Mouse (Mus musculus): ENCODE measurements at regions not wholly inside any gene's neighbourhood (a gene's known extent, or its start where the extent isn't known, plus 50 kb on each side); places are given as distances from the start of the nearest gene placed in this dataset.
A peak's percentile ranks its signal among the peaks of the same experiment; 100 is the strongest.

DNA sequence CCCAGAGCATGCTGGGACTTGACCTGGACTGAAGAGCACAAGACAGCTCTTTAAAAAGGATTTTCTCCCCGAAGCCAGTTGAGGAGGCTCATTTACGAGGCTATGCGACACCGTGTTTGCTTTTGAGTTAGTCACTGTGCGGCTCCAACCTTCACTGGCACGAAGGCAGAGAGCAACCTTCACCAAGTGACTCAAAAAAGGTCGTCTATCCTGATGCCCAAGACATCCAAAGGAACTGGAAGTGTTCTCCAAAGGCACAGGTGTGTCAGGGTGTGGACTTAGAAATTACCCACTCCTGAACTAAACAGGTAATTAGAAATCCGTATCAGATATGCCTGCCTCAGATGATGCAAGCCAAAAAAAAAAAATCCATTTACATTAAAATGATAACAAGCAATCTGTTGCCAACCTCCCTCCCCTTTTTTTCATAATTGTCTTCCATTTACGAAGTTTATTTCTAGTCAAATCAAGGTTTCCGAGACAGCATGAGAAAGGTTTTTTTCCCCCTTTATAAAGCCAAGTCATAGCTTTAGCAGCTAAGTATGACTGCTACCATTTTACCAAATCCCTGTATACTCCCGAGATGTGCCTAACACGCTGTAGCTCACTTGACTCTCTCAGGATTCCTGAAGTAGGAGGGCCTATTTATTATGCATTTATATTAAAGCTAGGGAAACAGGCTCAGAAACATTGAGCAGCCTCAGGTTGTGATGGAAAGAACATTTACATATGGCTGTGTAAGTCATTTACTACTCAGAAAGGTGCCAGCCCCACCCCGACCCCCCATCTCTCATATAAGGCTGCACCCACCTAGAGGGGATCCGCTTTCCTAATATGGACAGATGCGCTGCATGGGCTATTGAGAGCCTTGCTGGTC is 110.3 kb upstream of the Cpm start:
- ATAC-seq (ENCODE audit: low FRiP score), result no peak
- WGBS, result 63% methylated on average over 15 of the region's 15 CpGs
- H3K4me2 ChIP-seq (ENCODE audit: low read depth, low read length, poor library complexity, severe bottlenecking), result no peak overlapping the region
- no peaks in the 10 kb centered on the region for H3K9me3 ChIP-seq (ENCODE audit: low read length)
- no peak for DNase-seq (ENCODE audit: low spot score)
- H3K4me1 ChIP-seq (ENCODE audit: insufficient read depth, low read length), result no peaks in the 10 kb centered on the region
- no peak overlapping the region for H3K9ac ChIP-seq (replicated peaks; ENCODE audit: low read length, poor library complexity, severe bottlenecking)
- H3K27ac ChIP-seq (ENCODE audit: low read depth, low read length), result no peak overlapping the region
- H3K27me3 ChIP-seq (ENCODE audit: insufficient read depth, low read length), result no peaks in the 10 kb centered on the region
- TF ChIP-seq CTCF (IDR thresholded peaks at IDR 0.05), result no peak
- H3K36me3 ChIP-seq (ENCODE audit: insufficient read depth, low read length), result no peaks in the 10 kb centered on the region
- H3K4me3 ChIP-seq (ENCODE audit: low read depth, low read length), result no peak overlapping the region

DNA sequence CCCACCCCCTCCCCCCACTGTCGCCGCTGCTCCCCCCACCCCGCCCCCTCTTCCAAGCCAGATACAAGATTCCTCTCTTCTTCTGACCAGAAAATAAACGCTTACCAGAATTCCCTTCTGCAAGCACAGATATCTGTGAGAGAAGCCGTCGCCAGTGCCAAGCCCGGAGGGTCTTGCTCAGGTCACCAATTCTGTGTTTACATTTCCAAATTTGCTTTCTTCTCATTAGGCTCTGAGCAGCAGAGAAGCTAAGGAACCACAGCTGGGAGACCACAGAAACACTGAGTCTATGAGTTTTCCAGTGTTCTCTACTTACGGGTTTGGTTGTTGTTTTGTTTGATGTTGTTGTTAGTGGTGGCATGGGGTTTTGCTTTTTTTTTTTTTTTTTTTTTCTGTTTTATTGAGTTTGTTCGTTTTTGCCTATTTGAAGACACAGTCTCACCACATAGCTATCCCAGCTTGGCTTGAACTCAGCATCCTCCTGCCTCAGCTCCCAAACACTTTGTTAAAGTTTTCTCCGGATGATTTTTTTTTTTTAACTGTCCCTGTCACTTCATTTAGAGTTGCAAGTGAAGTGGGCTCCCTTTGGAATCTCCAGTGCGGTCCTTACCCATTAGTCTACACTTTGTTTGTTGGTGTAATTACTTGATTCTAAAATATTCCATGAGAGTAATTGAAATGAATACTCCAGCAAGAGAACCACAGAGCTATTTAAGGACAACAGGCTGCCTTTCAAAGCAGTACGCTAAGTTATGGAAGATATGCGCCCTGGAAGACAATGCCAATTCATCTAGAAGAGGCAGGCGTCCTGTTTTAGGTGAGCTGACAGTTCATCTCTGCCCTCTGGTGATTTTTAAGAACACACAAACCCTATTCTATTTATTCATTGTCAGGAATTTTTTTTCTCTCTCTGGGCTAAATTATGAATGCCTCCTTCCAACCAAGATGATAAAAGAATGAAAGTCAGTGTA is 111.2 kb upstream of the Cpm start:
- Histone ChIP-seq H3K27ac (ENCODE audit: low read depth, low read length) (no peak overlapping the region), H3K4me3 (ENCODE audit: low read depth, low read length) (no peak overlapping the region), H3K4me1 (ENCODE audit: insufficient read depth, low read length) (no peaks in the 10 kb centered on the region), H3K9ac (replicated peaks; ENCODE audit: low read length, poor library complexity, severe bottlenecking) (no peak overlapping the region), H3K27me3 (ENCODE audit: insufficient read depth, low read length) (no peaks in the 10 kb centered on the region), H3K36me3 (ENCODE audit: insufficient read depth, low read length) (no peaks in the 10 kb centered on the region), H3K4me2 (ENCODE audit: low read depth, low read length, poor library complexity, severe bottlenecking) (no peak overlapping the region), H3K9me3 (ENCODE audit: low read length) (no peaks in the 10 kb centered on the region)
- no peak for DNase-seq (ENCODE audit: low spot score)
- no peak for ATAC-seq (ENCODE audit: low FRiP score)
- no peak for TF ChIP-seq CTCF (IDR thresholded peaks at IDR 0.05)
- WGBS, result 65% methylated on average over 14 of the region's 14 CpGs

DNA sequence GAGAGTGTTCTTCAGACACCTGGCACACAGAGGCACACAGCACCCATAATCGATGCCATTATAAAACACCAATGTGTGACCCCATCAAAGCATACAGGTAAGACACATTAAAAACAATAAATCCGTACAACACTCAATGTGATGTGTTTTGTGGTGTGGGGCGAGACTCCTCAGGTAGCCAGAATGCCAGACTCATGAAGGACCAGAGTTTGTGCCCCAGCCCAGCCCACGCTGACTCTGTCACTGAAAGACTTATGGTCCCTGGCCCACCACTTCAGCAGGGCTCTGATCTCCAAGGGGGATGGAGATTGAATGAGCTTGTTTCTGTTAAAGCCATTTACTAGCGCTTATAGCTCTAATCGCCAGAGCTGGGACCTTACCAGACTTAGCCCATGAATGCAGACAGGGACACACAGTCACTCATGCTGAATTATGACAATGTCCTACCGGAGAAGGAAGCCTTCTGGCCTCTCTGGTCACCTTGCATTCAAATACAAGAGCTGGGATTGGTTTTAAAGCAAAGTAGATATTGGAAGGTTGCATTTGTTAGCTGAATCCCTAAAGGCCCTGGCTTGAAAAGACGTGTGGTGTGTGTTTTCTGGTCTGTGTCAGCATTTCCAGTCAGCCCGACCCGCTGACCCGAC is 112.1 kb upstream of the Cpm start:
- H3K9me3 ChIP-seq (ENCODE audit: low read length), result no peaks in the 10 kb centered on the region
- H3K27me3 ChIP-seq (ENCODE audit: insufficient read depth, low read length), result no peaks in the 10 kb centered on the region
- no peak for ATAC-seq (ENCODE audit: low FRiP score)
- no peak overlapping the region for H3K4me2 ChIP-seq (ENCODE audit: low read depth, low read length, poor library complexity, severe bottlenecking)
- no peaks in the 10 kb centered on the region for H3K4me1 ChIP-seq (ENCODE audit: insufficient read depth, low read length)
- H3K27ac ChIP-seq (ENCODE audit: low read depth, low read length), result no peak overlapping the region
- DNase-seq (ENCODE audit: low spot score), result no peak
- WGBS, result 65% methylated on average over 11 of the region's 11 CpGs
- H3K4me3 ChIP-seq (ENCODE audit: low read depth, low read length), result no peak overlapping the region
- no peaks in the 10 kb centered on the region for H3K36me3 ChIP-seq (ENCODE audit: insufficient read depth, low read length)
- no peak for TF ChIP-seq CTCF (IDR thresholded peaks at IDR 0.05)
- no peak overlapping the region for H3K9ac ChIP-seq (replicated peaks; ENCODE audit: low read length, poor library complexity, severe bottlenecking)

DNA sequence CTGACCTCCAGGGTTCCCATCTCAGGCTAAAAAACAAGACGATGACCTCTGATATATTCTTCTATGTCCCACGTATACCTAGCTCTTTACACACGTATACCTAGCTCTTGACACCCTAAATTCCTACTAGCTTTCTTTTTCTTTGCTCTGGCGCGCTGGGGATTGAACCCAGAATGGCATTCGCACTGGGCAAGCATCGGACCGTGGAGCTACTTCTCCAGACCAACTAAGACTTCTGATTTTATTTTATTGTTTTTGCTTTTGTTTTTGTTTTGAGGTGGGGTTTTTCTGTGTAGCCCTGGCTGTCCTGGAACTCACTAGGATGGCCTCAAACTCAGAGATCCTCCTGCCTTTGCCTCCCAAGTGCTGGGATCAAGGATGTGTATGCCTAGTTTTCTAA is 112.8 kb upstream of the Cpm start:
- H3K36me3 ChIP-seq (ENCODE audit: insufficient read depth, low read length), result no peaks in the 10 kb centered on the region
- TF ChIP-seq CTCF (IDR thresholded peaks at IDR 0.05), result no peak
- DNase-seq (ENCODE audit: low spot score), result no peak
- no peak overlapping the region for H3K4me3 ChIP-seq (ENCODE audit: low read depth, low read length)
- no peaks in the 10 kb centered on the region for H3K4me1 ChIP-seq (ENCODE audit: insufficient read depth, low read length)
- no peak overlapping the region for H3K9ac ChIP-seq (replicated peaks; ENCODE audit: low read length, poor library complexity, severe bottlenecking)
- H3K9me3 ChIP-seq (ENCODE audit: low read length), result no peaks in the 10 kb centered on the region
- no peak overlapping the region for H3K27ac ChIP-seq (ENCODE audit: low read depth, low read length)
- no peak overlapping the region for H3K4me2 ChIP-seq (ENCODE audit: low read depth, low read length, poor library complexity, severe bottlenecking)
- ATAC-seq (ENCODE audit: low FRiP score), result no peak
- H3K27me3 ChIP-seq (ENCODE audit: insufficient read depth, low read length), result no peaks in the 10 kb centered on the region
- WGBS, result 93% methylated on average over 8 of the region's 8 CpGs

DNA sequence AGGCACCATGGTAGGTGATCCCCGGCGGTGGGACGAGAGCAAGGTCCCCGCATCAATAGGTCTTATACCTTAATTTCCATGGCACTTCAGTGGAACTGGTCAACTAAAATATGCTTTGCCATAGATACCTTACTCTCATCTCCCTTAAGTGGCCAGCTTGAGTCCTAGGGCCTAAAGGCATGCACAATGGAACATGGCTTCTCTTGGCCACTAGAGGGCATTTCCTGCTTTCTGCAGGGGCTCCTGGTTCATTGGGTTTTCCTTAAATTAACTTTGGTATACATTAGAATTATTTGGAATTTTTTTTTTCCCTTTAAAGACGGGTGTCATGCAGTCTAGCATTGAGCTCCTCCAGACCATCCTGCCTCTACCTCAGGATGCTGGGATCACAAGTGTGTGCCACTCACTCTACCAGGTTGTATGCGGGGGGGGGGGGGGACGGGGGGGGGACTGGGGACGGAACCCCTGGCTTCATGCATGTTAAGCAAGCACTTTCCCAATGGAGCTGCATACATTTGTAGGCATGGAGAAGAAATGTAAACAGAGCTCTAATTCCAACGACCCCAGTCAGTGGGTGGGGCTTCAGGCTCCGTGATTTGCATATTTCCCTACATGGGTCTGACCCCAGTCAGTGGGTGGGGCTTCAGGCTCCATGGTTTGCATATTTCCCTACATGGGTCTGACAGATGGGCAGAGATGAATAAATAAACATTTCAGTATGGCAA is 113.4 kb upstream of the Cpm start:
- 57% methylated on average over 10 of the region's 10 CpGs for WGBS
- ATAC-seq (ENCODE audit: low FRiP score), result no peak

More for the DNA sequence above, 113.4 kb upstream of the Cpm start:
- DNase-seq (ENCODE audit: low spot score), result peak; percentile 62
- H3K4me1 ChIP-seq (ENCODE audit: insufficient read depth, low read length), result no peaks in the 10 kb centered on the region
- no peak overlapping the region for H3K4me3 ChIP-seq (ENCODE audit: low read depth, low read length)
- H3K4me2 ChIP-seq (ENCODE audit: low read depth, low read length, poor library complexity, severe bottlenecking), result no peak overlapping the region
- no peak overlapping the region for H3K27ac ChIP-seq (ENCODE audit: low read depth, low read length)
- H3K36me3 ChIP-seq (ENCODE audit: insufficient read depth, low read length), result no peaks in the 10 kb centered on the region
- H3K9me3 ChIP-seq (ENCODE audit: low read length), result no peaks in the 10 kb centered on the region
- peak; percentile 79 for TF ChIP-seq CTCF (IDR thresholded peaks at IDR 0.05)
- H3K9ac ChIP-seq (replicated peaks; ENCODE audit: low read length, poor library complexity, severe bottlenecking), result no peak overlapping the region
- no peaks in the 10 kb centered on the region for H3K27me3 ChIP-seq (ENCODE audit: insufficient read depth, low read length)

All from midbrain, postnatal 0 days (tissue).